Mouse (Mus musculus): Measurements from ENCODE around the gene A630076J17Rik. TPM values are rescaled to one million over a fixed set of nuclear protein-coding genes. Genes with fewer than 3 reads are reported as not detected.

A630076J17Rik gene
- total RNA-seq (2015; ENCODE audit: low replicate concordance) (not detected in 2 replicates), total RNA-seq (2017; ENCODE audit: low replicate concordance) (0.42 TPM in 1 of 2 replicates, not detected in the other)

DNA sequence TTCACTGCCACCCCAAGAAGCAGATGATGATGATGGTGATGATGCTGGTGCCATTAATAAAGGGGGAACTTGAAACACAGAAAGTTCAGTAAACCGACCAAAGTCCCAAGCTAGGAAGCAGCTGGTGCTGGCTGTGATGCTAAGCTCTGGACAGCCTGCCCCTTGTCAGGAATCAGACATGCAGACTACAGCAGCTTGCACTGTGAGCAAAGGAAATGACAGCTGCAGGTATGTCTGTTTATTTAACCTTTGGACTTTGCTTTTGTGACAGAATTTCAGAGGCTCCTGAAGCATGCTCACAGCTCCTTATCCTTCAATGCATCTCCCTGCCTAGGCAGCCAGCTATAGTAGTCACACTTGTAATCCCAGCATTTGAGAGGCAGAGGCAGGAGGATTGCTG lies at the start of gene A630076J17Rik:
Gene A630076J17Rik, plus strand, starts transcription at position 88 of the 400 bp plus-strand sequence.
- ATAC-seq (replicated peaks; ENCODE audit: low FRiP score, poor library complexity, severe bottlenecking), result no peak

DNA sequence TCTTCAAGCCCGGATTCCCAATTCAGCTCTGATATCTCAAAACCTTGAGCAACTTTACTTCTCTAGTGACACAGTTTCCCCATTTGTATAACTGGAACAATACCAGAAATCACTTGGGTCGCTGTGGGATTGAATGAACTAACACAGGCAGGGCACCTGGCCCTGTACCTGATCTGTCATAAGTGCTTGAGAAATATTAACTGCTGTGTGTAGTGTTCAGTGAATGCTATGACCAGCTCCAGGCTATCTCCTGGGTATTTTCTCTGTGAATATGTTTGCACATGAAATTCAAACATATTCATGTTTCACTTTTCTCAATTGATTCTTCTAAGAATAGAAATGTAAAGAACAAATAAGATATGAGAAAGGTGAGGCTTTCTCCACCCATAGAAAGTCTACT lies 49.6 kb upstream of the A630076J17Rik start:
- ATAC-seq (replicated peaks; ENCODE audit: low FRiP score, poor library complexity, severe bottlenecking), result no peak

DNA sequence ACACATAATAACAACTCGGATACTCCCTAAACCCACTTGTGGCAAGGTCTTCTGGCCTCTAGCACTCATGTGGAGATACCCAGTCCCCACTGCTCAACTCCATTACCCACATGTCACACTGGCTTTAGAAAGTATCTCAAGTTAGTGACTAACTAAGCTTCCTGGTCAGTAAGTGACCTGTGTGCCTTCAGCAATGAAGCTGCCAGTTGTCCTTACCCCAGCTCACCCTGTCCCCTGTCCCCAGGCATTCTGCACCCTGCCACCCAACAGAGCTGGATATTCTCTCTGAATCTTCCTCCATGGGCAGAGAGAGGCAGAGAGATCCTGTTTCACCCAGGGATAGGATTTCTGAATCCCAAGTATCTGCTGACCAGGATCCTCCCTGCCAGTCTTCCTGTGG lies 47.7 kb upstream of the A630076J17Rik start, which contains the start of gene Kcna10:
Gene Kcna10, plus strand, starts transcription at position 301 of the 400 bp plus-strand sequence.
- no peak for ATAC-seq (replicated peaks; ENCODE audit: low FRiP score, poor library complexity, severe bottlenecking)

DNA sequence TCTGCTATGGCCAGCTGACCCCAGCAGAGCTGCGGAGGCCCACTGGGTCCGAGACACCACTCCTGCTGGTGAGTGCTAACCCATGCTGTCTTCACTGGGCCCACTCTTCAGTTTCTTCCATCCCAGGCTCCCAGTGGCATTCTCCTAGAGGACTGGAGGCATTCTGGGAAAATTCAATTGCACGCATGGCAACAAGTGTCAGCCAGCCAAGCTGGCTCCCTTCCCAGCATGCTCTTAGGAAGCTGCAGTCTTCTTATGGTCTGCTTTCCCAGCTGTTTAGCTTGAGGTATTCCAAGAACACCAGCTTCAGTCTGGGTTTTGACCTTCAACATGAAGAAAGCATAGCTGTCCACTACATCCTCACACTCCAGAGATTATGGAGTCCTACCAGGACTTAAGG lies 47.2 kb upstream of the A630076J17Rik start:
- no peak for ATAC-seq (replicated peaks; ENCODE audit: low FRiP score, poor library complexity, severe bottlenecking)

DNA sequence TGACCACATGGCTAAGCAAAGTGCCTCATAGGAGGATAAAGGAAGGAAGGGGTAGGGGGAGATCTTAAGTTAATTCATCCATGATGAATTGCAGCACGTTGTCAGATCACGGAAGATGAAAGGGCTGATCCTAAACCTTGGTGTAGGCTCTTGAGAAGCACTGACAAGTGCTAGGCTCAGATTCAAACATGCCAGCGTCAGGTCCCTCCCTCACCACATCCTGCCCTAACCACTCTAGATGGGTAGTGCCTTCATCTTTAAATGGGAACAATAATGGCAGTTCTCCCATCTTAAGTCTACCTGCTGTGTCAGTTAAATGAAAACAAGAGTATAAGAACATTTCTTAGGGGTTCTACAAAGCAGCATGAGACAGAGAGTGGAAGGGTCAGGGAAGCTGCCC lies 44.8 kb upstream of the A630076J17Rik start:
- ATAC-seq (replicated peaks; ENCODE audit: low FRiP score, poor library complexity, severe bottlenecking), result no peak

DNA sequence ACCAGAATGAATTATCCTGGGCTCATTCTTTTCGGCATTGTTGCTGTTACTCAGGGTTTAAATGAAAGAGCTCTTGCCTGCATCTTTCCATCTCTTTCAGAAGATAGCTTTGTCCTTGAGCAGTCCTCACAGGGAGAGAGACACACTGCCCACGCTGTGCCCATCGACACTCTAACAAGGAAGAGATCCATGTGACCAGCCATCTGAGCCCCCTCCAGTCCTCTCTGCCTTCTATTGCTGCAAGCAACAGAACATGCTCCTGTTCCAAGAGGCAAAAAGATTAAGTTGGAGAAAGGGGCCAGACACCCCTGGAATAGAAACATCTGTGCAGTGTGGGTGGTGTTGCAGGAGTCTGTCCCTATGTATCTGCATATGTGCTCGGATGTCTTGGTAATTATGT lies 43.4 kb upstream of the A630076J17Rik start:
- ATAC-seq (replicated peaks; ENCODE audit: low FRiP score, poor library complexity, severe bottlenecking), result no peak

DNA sequence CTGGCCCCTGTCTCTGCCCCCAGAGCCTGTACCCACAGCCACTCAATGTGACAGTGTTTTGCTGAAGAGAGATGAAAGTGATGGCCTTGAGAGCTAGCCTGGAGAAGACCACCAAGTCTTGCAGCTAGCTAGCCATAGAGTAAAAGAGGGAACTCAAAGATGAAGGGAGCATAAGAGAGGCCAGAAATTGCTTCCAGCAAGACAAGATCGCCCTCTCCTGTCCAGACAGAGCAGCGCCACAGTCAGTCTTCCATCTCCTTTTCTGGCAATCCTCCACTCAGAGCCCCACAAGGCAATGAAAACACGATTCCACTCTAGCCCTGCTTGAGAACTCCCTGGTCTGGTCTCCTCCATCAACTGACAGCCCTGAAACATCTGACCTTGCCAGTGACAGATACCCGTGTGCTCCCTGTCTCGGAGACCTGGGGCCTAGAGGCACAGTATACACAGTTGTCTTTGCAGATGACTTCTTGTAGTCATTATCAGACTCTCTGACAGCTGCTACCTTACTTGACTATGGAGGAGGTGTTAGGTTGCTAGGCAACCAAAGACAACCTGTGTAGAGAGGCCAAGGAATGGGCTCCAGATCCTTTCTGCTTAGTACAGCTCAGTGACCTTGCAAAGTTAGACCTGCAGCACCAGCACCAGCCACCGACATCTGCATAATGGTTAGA lies 42.1 kb upstream of the A630076J17Rik start:
- ATAC-seq (replicated peaks; ENCODE audit: low FRiP score, poor library complexity, severe bottlenecking), result no peak

DNA sequence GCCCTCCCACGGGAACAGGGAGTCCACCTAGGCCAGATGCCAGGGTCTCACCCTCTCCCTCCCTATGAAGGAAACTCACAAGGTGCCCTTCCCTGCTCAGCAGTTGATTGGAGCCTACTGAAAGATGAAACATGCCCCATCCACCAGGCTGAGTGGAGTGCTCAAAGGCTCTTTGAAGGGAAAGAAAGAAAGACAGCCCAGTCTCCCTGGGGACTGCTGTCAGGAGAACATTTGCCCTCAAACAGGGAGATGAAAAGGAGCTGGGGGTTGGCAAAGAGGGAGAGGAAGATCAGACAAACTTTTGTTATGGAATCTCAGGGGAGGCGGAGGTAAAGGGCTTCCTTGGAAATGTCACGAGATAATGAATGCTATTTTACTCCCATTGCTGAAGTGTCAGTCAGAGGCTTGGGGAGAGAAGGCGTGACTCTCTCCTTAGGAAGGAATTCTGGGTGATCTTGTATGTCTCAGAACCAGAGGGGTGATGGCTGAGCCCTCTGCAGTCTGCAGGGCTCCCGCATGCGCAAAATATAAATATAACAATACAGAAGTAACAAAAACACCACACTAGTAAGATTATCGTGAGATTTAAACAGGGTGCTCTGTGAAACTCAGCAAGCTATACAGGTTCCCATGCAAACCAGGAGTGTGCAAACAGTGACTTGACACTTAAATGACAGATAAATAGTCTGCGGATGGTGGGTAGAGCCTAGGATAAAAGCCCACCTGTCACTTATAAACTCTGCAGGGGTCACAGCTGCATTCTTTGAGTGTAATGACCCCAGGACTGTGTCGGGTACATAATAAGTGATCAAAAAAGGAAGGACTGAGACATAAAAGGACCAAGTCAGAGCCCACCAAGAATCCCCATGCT lies 28.9 kb upstream of the A630076J17Rik start:
- no peak for ATAC-seq (replicated peaks; ENCODE audit: low FRiP score, poor library complexity, severe bottlenecking)

DNA sequence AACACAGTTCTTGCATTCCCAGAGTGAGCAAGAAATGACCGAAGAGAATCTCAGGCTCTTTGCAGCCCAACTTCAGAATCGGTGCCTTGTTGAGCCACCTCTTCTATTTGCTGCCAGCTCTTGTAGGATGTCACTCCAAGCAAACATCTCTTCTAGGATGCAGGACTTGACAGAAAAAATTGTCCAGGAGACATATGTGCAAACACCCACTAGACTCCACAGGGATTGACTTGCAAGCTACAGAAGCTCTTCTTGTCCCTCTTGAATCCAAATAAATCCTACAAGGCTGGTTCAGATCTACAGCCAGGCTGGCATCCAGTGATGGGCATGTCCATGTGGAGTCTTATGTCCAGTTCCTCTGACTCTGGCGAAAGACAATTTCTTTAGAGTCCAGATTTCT lies 26.0 kb upstream of the A630076J17Rik start:
- no peak for ATAC-seq (replicated peaks; ENCODE audit: low FRiP score, poor library complexity, severe bottlenecking)

DNA sequence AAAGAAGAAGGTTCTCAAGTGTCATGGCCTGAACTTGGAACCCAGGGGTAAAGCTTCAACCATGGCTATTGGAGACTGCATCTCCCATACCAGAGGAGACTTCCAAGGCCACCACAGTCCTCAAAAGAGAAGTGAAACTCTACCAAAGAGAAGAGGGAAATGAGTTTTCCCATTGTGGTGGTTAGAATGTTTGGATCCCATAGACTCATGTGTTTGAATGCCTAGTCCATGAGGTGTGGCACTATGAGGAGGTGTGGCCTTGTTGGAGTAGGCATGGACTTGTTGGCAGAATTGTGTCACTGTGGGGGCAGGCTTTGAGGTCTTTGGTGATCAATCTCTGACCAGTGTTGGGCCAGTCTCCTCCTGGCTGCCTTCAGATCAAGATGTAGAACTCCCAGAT lies 25.2 kb upstream of the A630076J17Rik start:
- ATAC-seq (replicated peaks; ENCODE audit: low FRiP score, poor library complexity, severe bottlenecking), result no peak

DNA sequence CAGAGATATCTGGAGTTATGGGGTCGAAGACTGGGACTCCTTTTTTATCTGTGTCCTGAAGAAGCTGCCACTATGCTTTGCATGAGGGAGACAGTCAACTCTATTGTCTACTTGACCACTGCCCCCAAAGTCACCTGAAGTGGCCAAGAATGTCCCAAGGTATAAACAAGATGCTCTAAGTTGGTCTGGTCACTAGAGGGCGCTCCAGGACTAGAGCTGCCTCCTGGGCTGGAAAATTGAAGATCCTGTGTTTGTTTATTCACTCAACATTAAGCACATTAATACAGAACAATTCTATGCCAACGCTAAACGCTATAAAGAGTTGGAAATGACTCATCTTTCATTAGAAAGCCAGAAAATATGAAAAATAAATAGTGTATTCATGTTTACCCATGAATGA lies 24.4 kb upstream of the A630076J17Rik start:
- ATAC-seq (replicated peaks; ENCODE audit: low FRiP score, poor library complexity, severe bottlenecking), result peak; percentile 68; the same call in 1 of the 2 replicates

DNA sequence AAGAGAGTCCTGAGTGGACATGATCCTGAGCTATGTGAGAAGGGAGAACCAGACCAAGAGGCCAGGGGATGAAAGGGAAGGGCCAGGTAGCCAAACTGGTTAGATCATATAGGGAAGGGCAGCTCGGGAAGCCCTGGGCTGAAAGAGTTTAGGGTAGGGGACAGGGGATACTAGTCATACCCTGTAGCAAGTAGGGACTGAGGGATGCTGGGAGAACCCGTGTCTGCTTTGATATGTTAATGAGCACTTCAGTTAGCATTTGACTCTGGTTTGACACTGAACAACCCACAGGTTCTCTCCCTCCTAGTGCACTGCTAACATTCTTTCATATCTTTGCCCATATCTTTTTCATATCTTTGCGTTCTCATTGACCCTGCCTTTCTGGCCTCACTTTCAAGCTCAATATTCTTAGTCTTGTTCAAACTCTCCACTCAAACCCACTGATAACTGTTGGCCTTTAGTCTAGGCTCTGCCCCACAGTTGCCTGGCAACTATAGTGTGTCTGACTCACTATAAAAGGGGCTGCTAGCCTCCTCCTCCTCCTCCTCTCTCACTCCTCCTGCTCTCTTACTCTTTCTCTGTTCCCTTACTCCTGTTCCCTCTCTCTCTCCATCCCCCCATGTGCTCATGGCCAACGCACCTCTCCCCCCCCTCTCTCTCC lies 23.8 kb upstream of the A630076J17Rik start:
- no peak for ATAC-seq (replicated peaks; ENCODE audit: low FRiP score, poor library complexity, severe bottlenecking)

DNA sequence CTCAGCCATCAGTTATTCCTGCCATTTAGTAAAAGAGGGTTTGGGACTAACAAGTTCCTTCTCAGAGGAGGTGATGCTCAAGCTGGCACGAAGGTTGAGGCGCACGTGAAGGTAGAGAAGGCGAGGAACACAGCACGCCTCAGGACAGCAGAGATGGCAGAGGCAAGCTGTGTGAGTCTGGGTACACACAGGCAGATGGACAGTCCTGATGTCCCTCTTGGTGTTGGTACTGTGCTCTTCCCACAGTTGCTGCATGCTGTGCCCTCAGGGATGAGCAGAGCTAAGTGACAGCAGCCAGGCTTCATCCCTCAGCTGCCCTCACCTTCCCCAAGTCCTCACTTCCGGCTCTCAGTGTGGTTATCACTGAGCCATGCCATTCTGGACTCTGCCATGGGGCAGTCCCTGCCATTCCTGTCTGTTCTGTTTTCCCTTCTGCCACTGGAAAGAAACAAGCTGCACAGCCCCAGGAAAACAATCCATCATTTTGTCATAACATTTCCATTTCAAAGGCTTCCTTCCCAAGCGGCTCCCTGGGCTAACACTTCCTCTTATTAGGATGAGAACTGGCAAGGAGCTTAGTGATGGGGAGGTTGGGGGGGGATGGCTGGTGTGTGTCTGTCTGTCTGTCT lies 22.7 kb upstream of the A630076J17Rik start:
- ATAC-seq (replicated peaks; ENCODE audit: low FRiP score, poor library complexity, severe bottlenecking), result no peak

DNA sequence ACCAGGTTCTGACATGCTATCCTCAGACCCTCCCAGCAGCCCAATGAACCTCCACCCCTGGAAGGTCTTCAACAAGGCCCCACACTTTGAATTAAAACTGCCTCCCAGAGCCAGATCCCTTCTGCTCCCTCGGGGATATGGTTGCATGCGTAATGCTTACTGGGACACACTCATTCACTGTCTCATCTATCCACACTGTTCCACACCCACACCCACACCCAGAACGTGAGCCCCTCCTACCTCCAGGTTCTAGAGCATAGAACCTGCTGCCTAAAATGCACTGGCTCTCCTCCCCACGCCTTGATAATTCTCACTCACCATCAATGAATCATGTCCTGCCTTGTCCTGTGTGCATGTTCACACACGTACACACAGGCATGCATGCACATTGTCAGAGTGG lies 15.8 kb upstream of the A630076J17Rik start:
- no peak for ATAC-seq (replicated peaks; ENCODE audit: low FRiP score, poor library complexity, severe bottlenecking)

DNA sequence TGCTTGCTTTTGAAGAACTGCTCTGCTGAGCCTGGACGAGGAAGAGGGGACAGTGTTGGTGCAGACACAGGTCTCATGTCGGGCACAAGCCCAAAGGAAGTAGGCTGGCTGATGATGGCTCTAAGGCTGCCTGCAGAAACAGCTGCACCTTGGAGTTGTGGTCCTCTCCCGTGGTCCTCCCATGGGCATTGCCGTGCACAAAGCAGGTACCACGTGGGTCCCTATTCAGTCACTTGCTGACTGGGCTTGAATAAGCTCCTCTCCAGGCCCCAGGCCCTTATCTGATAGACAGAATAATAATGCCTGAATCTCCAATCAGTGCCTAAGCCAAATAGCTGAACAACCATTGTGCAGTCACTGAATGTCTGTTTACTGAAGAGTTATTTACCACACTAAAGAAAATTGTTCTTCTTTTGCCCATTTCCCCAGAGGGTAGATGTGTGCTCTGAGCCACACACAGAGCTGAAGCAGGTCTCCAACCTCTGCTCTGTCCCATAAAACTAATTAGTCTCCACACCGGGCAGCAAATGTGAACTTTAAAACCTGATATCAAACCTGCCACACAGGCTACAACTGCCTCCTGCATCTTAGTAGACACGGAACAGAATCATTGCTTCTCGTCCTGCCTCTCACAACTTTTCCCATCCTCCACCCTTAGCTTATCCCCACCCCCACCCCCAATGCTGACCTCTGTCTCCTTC lies 13.9 kb upstream of the A630076J17Rik start:
- no peak for ATAC-seq (replicated peaks; ENCODE audit: low FRiP score, poor library complexity, severe bottlenecking)

DNA sequence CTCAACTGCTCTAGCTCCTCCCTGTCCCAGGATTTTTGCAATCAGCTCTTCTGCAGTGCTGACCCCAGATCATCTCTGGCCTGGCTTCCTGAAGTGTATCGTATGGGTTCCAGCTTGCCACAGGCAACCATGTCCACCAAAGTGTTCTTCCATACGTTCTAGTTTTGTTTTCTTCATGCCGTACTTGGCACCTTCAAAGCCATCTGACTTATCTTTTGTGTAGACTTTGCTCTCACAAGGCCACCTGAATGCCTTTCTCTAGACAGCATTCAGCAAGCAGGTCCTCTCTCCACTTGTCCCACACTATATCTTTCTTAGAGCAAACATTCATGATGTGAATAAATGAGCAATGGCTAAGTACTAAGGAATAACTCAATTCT lies 13.3 kb upstream of the A630076J17Rik start:
- ATAC-seq (replicated peaks; ENCODE audit: low FRiP score, poor library complexity, severe bottlenecking), result no peak

DNA sequence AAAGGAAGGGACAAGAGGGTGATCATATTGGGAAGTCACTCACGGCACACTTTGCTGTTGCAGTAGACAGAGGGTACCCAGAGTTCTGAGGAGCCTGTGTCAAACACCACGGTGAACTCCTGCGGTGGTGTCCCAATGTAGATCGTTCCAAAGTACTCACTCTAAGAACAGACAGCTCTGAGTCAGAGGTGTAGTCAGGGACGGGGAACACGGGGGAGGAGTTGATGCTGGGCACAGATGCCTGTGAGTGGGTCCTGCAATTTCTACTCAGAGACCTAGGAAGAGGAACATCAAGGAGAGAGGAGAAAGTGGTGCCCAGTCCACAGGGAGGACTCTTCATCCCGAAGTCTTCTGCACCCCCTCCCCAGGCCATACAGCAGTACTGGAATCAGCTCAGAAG lies 11.8 kb upstream of the A630076J17Rik start:
- ATAC-seq (replicated peaks; ENCODE audit: low FRiP score, poor library complexity, severe bottlenecking), result no peak

DNA sequence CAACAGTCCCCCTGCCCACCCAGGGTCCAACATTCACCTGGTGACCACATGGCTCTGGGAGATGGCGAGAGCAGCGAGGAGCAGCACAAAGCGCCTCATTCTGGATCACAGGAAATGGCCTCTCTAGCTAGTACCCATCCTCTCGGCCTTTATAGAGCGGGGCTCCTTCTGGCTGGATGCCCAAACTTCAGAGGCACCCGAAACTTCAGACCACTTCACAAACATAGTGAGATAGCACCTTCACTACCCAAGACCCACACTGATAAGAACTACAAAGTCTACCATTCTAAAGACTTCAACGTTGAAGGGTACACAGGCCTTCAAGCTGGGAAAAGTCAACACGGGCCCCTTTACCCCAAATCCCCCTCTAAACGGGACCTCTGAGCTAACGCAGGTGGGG lies 8.8 kb upstream of the A630076J17Rik start, which contains the start of gene Cym:
Gene Cym, minus strand, starts transcription at position 125 of the 400 bp plus-strand sequence.
- ATAC-seq (replicated peaks; ENCODE audit: low FRiP score, poor library complexity, severe bottlenecking), result no peak

DNA sequence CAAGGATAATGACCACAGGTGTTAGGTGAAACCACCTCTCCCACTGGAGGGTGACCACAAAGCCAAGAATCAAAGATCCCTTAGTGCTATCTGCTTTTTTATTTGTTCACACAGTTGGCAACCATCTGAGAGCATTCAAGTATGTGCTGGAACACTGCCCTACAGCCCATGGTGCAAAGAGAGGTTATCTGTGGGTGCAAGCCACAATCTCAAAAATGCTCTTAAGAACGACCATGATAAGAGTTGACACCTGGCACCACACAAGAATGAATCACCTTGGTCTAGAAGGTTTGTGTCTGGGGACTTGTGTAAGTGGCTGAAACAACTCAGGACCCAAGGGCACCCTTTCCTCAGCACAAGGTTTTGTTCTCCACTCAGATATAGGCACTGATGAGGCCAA lies 7.2 kb upstream of the A630076J17Rik start:
- no peak for ATAC-seq (replicated peaks; ENCODE audit: low FRiP score, poor library complexity, severe bottlenecking)

Data from erythroblast, adult 5-6 weeks (primary cell).